Comparison of ENCODE assay signal across 8 mouse cellular contexts in genomic region chr10:83359956-83360355, GRCm38 (mm10). TPM values are rescaled to one million over a fixed set of nuclear protein-coding genes. Genes with fewer than 3 reads are reported as not detected.
A peak's percentile ranks its signal among the peaks of the same experiment; 100 is the strongest.
DNase-seq lines count a peak whose midpoint lies in the region; ATAC-seq lines count a peak whose summit lies in the region.

D10Wsu102e (plus strand) TSS chr10:83360221.

- H3K36me3 ChIP-seq in heart, embryonic 13.5 days = peaks cover 26% of the 10 kb centered on the region
- H3K36me3 ChIP-seq in liver, embryonic 12.5 days = peaks cover 28% of the 10 kb centered on the region
- H3K36me3 ChIP-seq in stomach, embryonic 15.5 days = peaks cover 14% of the 10 kb centered on the region; the same call in 1 of the 2 replicates

- H3K4me3 ChIP-seq in brown adipose tissue, adult 24 weeks (ENCODE audit: insufficient read depth, low read depth, low read length) = peak within 1 kb of the TSS; percentile 88
- peak within 1 kb of the TSS; percentile 93 for H3K4me3 ChIP-seq in heart, embryonic 13.5 days
- H3K4me3 ChIP-seq in liver, embryonic 12.5 days = peak within 1 kb of the TSS; percentile 86
- H3K4me3 ChIP-seq in stomach, embryonic 15.5 days (replicated peaks) = peak within 1 kb of the TSS; percentile 91

- no peaks in the 10 kb centered on the region; the same call in 1 of the 2 replicates for H3K4me1 ChIP-seq in brown adipose tissue, adult 24 weeks (ENCODE audit: control insufficient read depth, insufficient read depth, insufficient read length, low read length)
- peaks cover 34% of the 10 kb centered on the region for H3K4me1 ChIP-seq in heart, embryonic 13.5 days
- H3K4me1 ChIP-seq in liver, embryonic 12.5 days = peaks cover 41% of the 10 kb centered on the region
- peaks cover 9% of the 10 kb centered on the region for H3K4me1 ChIP-seq in stomach, embryonic 15.5 days

- ATAC-seq in heart, embryonic 13.5 days (ENCODE audit: extremely low read depth, insufficient number of reproducible peaks, low FRiP score, low TSS enrichment) = peak; percentile 93
- peak; percentile 95 for ATAC-seq in liver, embryonic 12.5 days
- ATAC-seq in stomach, embryonic 15.5 days (ENCODE audit: insufficient read depth, low FRiP score, low read depth) = peak; percentile 97

- H3K9ac ChIP-seq in heart, embryonic 13.5 days = peak within 1 kb of the TSS; percentile 94
- H3K9ac ChIP-seq in liver, embryonic 12.5 days = peak within 1 kb of the TSS; percentile 91
- H3K9ac ChIP-seq in stomach, embryonic 15.5 days = peak within 1 kb of the TSS; percentile 82

- DNase-seq in CD4-positive, CD25-positive, alpha-beta regulatory T cell, adult 2 months (ENCODE audit: low read depth, low spot score) = peak; percentile 98
- DNase-seq in fat pad, adult 2 months (ENCODE audit: extremely low read depth, low read depth, low spot score) = peak; percentile 61
- DNase-seq in kidney, postnatal 10 days = peak; percentile 98
- peak; percentile 92 to 94 for DNase-seq in natural killer cell, adult 2 months (ENCODE audit: low spot score in 2 of 2)

- no peaks in the 10 kb centered on the region for H3K9me3 ChIP-seq in heart, embryonic 13.5 days
- no peaks in the 10 kb centered on the region for H3K9me3 ChIP-seq in liver, embryonic 12.5 days (replicated peaks)
- no peaks in the 10 kb centered on the region for H3K9me3 ChIP-seq in stomach, embryonic 15.5 days

- no peaks in the 10 kb centered on the region for H3K27me3 ChIP-seq in heart, embryonic 13.5 days (replicated peaks)
- H3K27me3 ChIP-seq in liver, embryonic 12.5 days (replicated peaks) = no peaks in the 10 kb centered on the region
- no peaks in the 10 kb centered on the region for H3K27me3 ChIP-seq in stomach, embryonic 15.5 days (replicated peaks)

- under 1% methylated on average over 30 of the region's 30 CpGs for WGBS in heart, embryonic 13.5 days
- WGBS in liver, embryonic 12.5 days (ENCODE audit: insufficient replicate concordance) = under 1% methylated on average over 30 of the region's 30 CpGs
- WGBS in stomach, embryonic 15.5 days = under 1% methylated on average over 30 of the region's 30 CpGs

- H3K27ac ChIP-seq in brown adipose tissue, adult 24 weeks (replicated peaks; ENCODE audit: low read depth, low read length) = 0 out of 2 replicates have a peak within 1 kb of the TSS, but pooled peaks have one; percentile 12
- H3K27ac ChIP-seq in heart, embryonic 13.5 days (replicated peaks) = peak within 1 kb of the TSS; percentile 58
- H3K27ac ChIP-seq in liver, embryonic 12.5 days = peak within 1 kb of the TSS; percentile 68
- peak within 1 kb of the TSS; percentile 85 for H3K27ac ChIP-seq in stomach, embryonic 15.5 days

- peak within 1 kb of the TSS; percentile 89 for H3K4me2 ChIP-seq in heart, embryonic 13.5 days
- H3K4me2 ChIP-seq in liver, embryonic 12.5 days = peak within 1 kb of the TSS; percentile 87
- peak within 1 kb of the TSS; percentile 85 for H3K4me2 ChIP-seq in stomach, embryonic 15.5 days

RNA-seq across cellular contexts. Expression of gene D10Wsu102e, which starts in this region (rescaled TPM):
- 0.20 and 0.25 TPM in 2 replicates for polyA plus RNA-seq in brown adipose tissue, adult 24 weeks (2012; ENCODE audit: insufficient read depth, insufficient read length, missing spikeins)
- 0.39 and 0.40 TPM in 2 replicates for polyA plus RNA-seq in heart, embryonic 13.5 days (2015; fragmentation: Nextera tagmentation; extraction: Ambion mirVana)
- polyA plus RNA-seq in liver, embryonic 12.5 days (2016; fragmentation: Nextera tagmentation; extraction: Ambion mirVana) = 0.43 and 0.45 TPM in 2 replicates
- polyA plus RNA-seq in stomach, embryonic 15.5 days (2015; fragmentation: Nextera tagmentation; extraction: Ambion mirVana) = 0.63 and 0.64 TPM in 2 replicates

Comparison
In these comparisons a context has a peak if more than half of its experiments do, and no peak if none do; other contexts are left out.
1. Peak in every context shown above with its lines: DNase-seq, ATAC-seq, H3K4me3 ChIP-seq and H3K27ac ChIP-seq.
2. Peak in ATAC-seq, H3K4me3 ChIP-seq, H3K27ac ChIP-seq, H3K9ac ChIP-seq and H3K4me2 ChIP-seq in heart, embryonic 13.5 days; RNA of the gene not detected or under 1 TPM.
3. Peak in ATAC-seq, H3K4me3 ChIP-seq, H3K27ac ChIP-seq, H3K9ac ChIP-seq and H3K4me2 ChIP-seq in liver, embryonic 12.5 days; RNA of the gene not detected or under 1 TPM.
4. Peak in ATAC-seq, H3K4me3 ChIP-seq, H3K27ac ChIP-seq, H3K9ac ChIP-seq and H3K4me2 ChIP-seq in stomach, embryonic 15.5 days; RNA of the gene not detected or under 1 TPM.
5. H3K27ac ChIP-seq: peak in every context shown above with its lines; median percentile 85 in stomach, embryonic 15.5 days; 68 in liver, embryonic 12.5 days; 58 in heart, embryonic 13.5 days; 12 in brown adipose tissue, adult 24 weeks.